In genomic region chr7:81523008-81523662, GRCm38 (mm10) we compare ENCODE assay signal across 7 mouse cellular contexts. TPM values are rescaled to one million over a fixed set of nuclear protein-coding genes. Genes with fewer than 3 reads are reported as not detected.
A peak's percentile ranks its signal among the peaks of the same experiment; 100 is the strongest.
DNase-seq lines count a peak whose midpoint lies in the region; ATAC-seq lines count a peak whose summit lies in the region.

No protein-coding gene starts in this region.

- DNase-seq in adrenal gland, adult 18-20 months (ENCODE audit: low spot score in 2 of 2), result peak; percentile 77 to 82
- DNase-seq in embryo, embryonic 11 days, result peak; percentile 98
- DNase-seq in gastrocnemius, postnatal 36 days, result peak; percentile 80 to 86
- peak; percentile 87 to 90 for DNase-seq in left cerebral cortex, postnatal 36 days (ENCODE audit: low spot score in 2 of 2)
- DNase-seq in midbrain, embryonic 11.5 days (ENCODE audit: low spot score, missing footprints), result peak; percentile 99
- DNase-seq in skeletal muscle tissue, adult 2 months (ENCODE audit: low read depth, low spot score), result peak; percentile 96

- no peaks in the 10 kb centered on the region for H3K27me3 ChIP-seq in intestine, embryonic 16.5 days (replicated peaks; ENCODE audit: control insufficient read depth, insufficient read depth, low read length)
- no peaks in the 10 kb centered on the region for H3K27me3 ChIP-seq in midbrain, embryonic 11.5 days (ENCODE audit: control insufficient read depth, insufficient read depth, low read length)

- intact Hi-C loops in gastrocnemius, postnatal 36 days (cut with DNase I), result no loop called here
- intact Hi-C loops in left cerebral cortex, postnatal 36 days (cut with DNase I), result loop anchor here (2.0 to 5.0 kb wide), 2 partner anchors 49 to 68 kb away; partner anchors contain the start of genes Cpeb1 and Whamm

- 0% methylated on average over 31 of the region's 31 CpGs for WGBS in intestine, embryonic 16.5 days
- WGBS in midbrain, embryonic 11.5 days, result under 1% methylated on average over 31 of the region's 31 CpGs

- peaks cover 8% of the 10 kb centered on the region for H3K4me1 ChIP-seq in intestine, embryonic 16.5 days (ENCODE audit: control insufficient read depth, insufficient read depth, low read length)
- H3K4me1 ChIP-seq in midbrain, embryonic 11.5 days (ENCODE audit: control insufficient read depth, insufficient read depth, low read length), result peaks cover 15% of the 10 kb centered on the region

- H3K9me3 ChIP-seq in intestine, embryonic 16.5 days (ENCODE audit: control insufficient read depth, low read length), result no peaks in the 10 kb centered on the region
- no peaks in the 10 kb centered on the region for H3K9me3 ChIP-seq in midbrain, embryonic 11.5 days (ENCODE audit: control insufficient read depth, low read length)

- peak overlapping the region; percentile 60 for H3K4me3 ChIP-seq in intestine, embryonic 16.5 days (ENCODE audit: low read length)
- H3K4me3 ChIP-seq in midbrain, embryonic 11.5 days (ENCODE audit: low read depth, low read length), result peak overlapping the region; percentile 49

- peaks cover 7% of the 10 kb centered on the region for H3K36me3 ChIP-seq in intestine, embryonic 16.5 days (ENCODE audit: control insufficient read depth, insufficient read depth, low read length)
- no peaks in the 10 kb centered on the region for H3K36me3 ChIP-seq in midbrain, embryonic 11.5 days (ENCODE audit: control insufficient read depth, insufficient read depth, low read length)

- peak; percentile 99 for ATAC-seq in intestine, embryonic 16.5 days
- ATAC-seq in midbrain, embryonic 11.5 days (ENCODE audit: low FRiP score), result peak; percentile 97

- peak overlapping the region; percentile 80 for H3K9ac ChIP-seq in intestine, embryonic 16.5 days (ENCODE audit: low read depth, low read length)
- peak overlapping the region; percentile 79 for H3K9ac ChIP-seq in midbrain, embryonic 11.5 days (ENCODE audit: low read length)

- peak overlapping the region; percentile 64 for H3K4me2 ChIP-seq in intestine, embryonic 16.5 days (ENCODE audit: low read depth, low read length)
- peak overlapping the region; percentile 86 for H3K4me2 ChIP-seq in midbrain, embryonic 11.5 days

- peak overlapping the region; percentile 95 for H3K27ac ChIP-seq in intestine, embryonic 16.5 days (ENCODE audit: low read length)
- H3K27ac ChIP-seq in midbrain, embryonic 11.5 days (ENCODE audit: low read depth, low read length), result peak overlapping the region; percentile 85

RNA-seq across cellular contexts. Expression of gene BC048679, which starts 25.1 kb away (rescaled TPM):
- total RNA-seq in adrenal gland, adult 18-20 months (2021), result not detected
- 1 to 10 TPM; 2.3 to 3.5 TPM for total RNA-seq in gastrocnemius, postnatal 36 days (2021)
- polyA plus RNA-seq in intestine, embryonic 16.5 days (2015; fragmentation: Nextera tagmentation; extraction: Ambion mirVana), result not detected in 2 replicates
- not detected for total RNA-seq in left cerebral cortex, postnatal 36 days (2021)
- not detected in 2 replicates for polyA plus RNA-seq in midbrain, embryonic 11.5 days (2014; fragmentation: Nextera tagmentation; extraction: Ambion mirVana)

RNA-seq across cellular contexts. Expression of gene Ap3b2, which starts 29.4 kb away (rescaled TPM):
- 10 to 100 TPM in 1 of 2 experiments, 1 to 10 TPM in 1; 9.8 to 12.3 TPM for total RNA-seq in adrenal gland, adult 18-20 months (2021)
- total RNA-seq in gastrocnemius, postnatal 36 days (2021), result under 1 TPM; 0.59 to 0.62 TPM
- 4.4 and 5.2 TPM in 2 replicates for polyA plus RNA-seq in intestine, embryonic 16.5 days (2015; fragmentation: Nextera tagmentation; extraction: Ambion mirVana)
- 100 to 1,000 TPM; 143 to 155 TPM for total RNA-seq in left cerebral cortex, postnatal 36 days (2021)
- polyA plus RNA-seq in midbrain, embryonic 11.5 days (2014; fragmentation: Nextera tagmentation; extraction: Ambion mirVana), result 33.4 and 34.4 TPM in 2 replicates

RNA-seq across cellular contexts. Expression of gene Fsd2, which starts 43.6 kb away (rescaled TPM):
- 1 to 10 TPM in 1 of 2 experiments, under 1 TPM in 1; 0.66 to 6.2 TPM for total RNA-seq in adrenal gland, adult 18-20 months (2021)
- 100 to 1,000 TPM; 283 to 325 TPM for total RNA-seq in gastrocnemius, postnatal 36 days (2021)
- 0.07 and 0.11 TPM in 2 replicates for polyA plus RNA-seq in intestine, embryonic 16.5 days (2015; fragmentation: Nextera tagmentation; extraction: Ambion mirVana)
- under 1 TPM; 0.10 to 0.25 TPM for total RNA-seq in left cerebral cortex, postnatal 36 days (2021)
- 0.08 and 0.22 TPM in 2 replicates for polyA plus RNA-seq in midbrain, embryonic 11.5 days (2014; fragmentation: Nextera tagmentation; extraction: Ambion mirVana)

RNA-seq across cellular contexts. Expression of gene Whamm, which starts 47.9 kb away (rescaled TPM):
- total RNA-seq in adrenal gland, adult 18-20 months (2021), result 10 to 100 TPM; 18.9 to 20.1 TPM
- 1 to 10 TPM; 7.1 to 7.7 TPM for total RNA-seq in gastrocnemius, postnatal 36 days (2021)
- polyA plus RNA-seq in intestine, embryonic 16.5 days (2015; fragmentation: Nextera tagmentation; extraction: Ambion mirVana), result 1.4 and 1.9 TPM in 2 replicates
- 10 to 100 TPM; 12.3 to 21.0 TPM for total RNA-seq in left cerebral cortex, postnatal 36 days (2021)
- 4.2 and 5.7 TPM in 2 replicates for polyA plus RNA-seq in midbrain, embryonic 11.5 days (2014; fragmentation: Nextera tagmentation; extraction: Ambion mirVana)

Comparison
In these comparisons a context has a peak if more than half of its experiments do, and no peak if none do; other contexts are left out.
1. Peak in every context shown above with its lines: DNase-seq, ATAC-seq, H3K4me3 ChIP-seq and H3K27ac ChIP-seq.
2. RNA of gene Ap3b2, which starts 29.4 kb away (total RNA-seq): 143 to 155 TPM in left cerebral cortex, postnatal 36 days; 9.8 to 12.3 TPM in adrenal gland, adult 18-20 months and 0.59 to 0.62 TPM in gastrocnemius, postnatal 36 days; every median in the first group is over 10 times any median in the second.
3. RNA of gene Fsd2, which starts 43.6 kb away (total RNA-seq): 283 to 325 TPM in gastrocnemius, postnatal 36 days; 0.66 to 6.2 TPM in adrenal gland, adult 18-20 months and 0.10 to 0.25 TPM in left cerebral cortex, postnatal 36 days; every median in the first group is over 10 times any median in the second.